Mouse (Mus musculus): Measurements from ENCODE around the gene Armcx3. TPM values are rescaled to one million over a fixed set of nuclear protein-coding genes. Genes with fewer than 3 reads are reported as not detected.
"Not testable (repeated sequence)": the region's sequence is repeated elsewhere in the genome, so short reads cannot be mapped to it uniquely, and the experiment has no call there.

Armcx3 gene
- total and polyA plus RNA-seq, 2 experiments from 2014 or later, result 49.4 to 75.0 TPM

GRCm38 (mm10) chrX:134751910-134752309 lies 4.5 kb upstream of the Armcx3 start:
- no peak for DNase-seq (ENCODE audit: low spot score)
- no peak overlapping the region for H3K27ac ChIP-seq (ENCODE audit: low read depth, low read length)
- H3K4me3 ChIP-seq (ENCODE audit: low read depth, low read length), result no peak overlapping the region
- no peaks in the 10 kb centered on the region for H3K36me3 ChIP-seq (ENCODE audit: insufficient read depth, low read length)
- H3K9me3 ChIP-seq (ENCODE audit: low read length), result no peaks in the 10 kb centered on the region
- no peak overlapping the region for H3K9ac ChIP-seq (replicated peaks; ENCODE audit: low read length, poor library complexity, severe bottlenecking)
- no peaks in the 10 kb centered on the region for H3K27me3 ChIP-seq (ENCODE audit: insufficient read depth, low read length)
- H3K4me2 ChIP-seq (ENCODE audit: low read depth, low read length, poor library complexity, severe bottlenecking), result no peak overlapping the region
- 53% methylated on average over 2 of the region's 2 CpGs for WGBS
- ATAC-seq (ENCODE audit: low FRiP score), result no peak
- no peak for TF ChIP-seq CTCF (IDR thresholded peaks at IDR 0.05)
- no peaks in the 10 kb centered on the region for H3K4me1 ChIP-seq (ENCODE audit: insufficient read depth, low read length)

GRCm38 (mm10) chrX:134752584-134752983 lies 3.8 kb upstream of the Armcx3 start:
- WGBS, result 40% methylated on average over 4 of the region's 4 CpGs
- no peak for DNase-seq (ENCODE audit: low spot score)
- no peak for ATAC-seq (ENCODE audit: low FRiP score)

GRCm38 (mm10) chrX:134757293-134757995 lies 1.0 kb downstream of the Armcx3 start:
- H3K27me3 ChIP-seq (ENCODE audit: insufficient read depth, low read length), result no peaks in the 10 kb centered on the region
- DNase-seq (ENCODE audit: low spot score), result peak; percentile 8
- H3K9ac ChIP-seq (replicated peaks; ENCODE audit: low read length, poor library complexity, severe bottlenecking), result peak overlapping the region; percentile 57
- peak overlapping the region; percentile 57 for H3K4me3 ChIP-seq (ENCODE audit: low read depth, low read length)
- no peak for TF ChIP-seq CTCF (IDR thresholded peaks at IDR 0.05)
- no peaks in the 10 kb centered on the region for H3K9me3 ChIP-seq (ENCODE audit: low read length)
- peak; percentile 36; the same call in 1 of the 2 replicates for ATAC-seq (ENCODE audit: low FRiP score)
- H3K4me2 ChIP-seq (ENCODE audit: low read depth, low read length, poor library complexity, severe bottlenecking), result peak overlapping the region; percentile 44
- H3K36me3 ChIP-seq (ENCODE audit: insufficient read depth, low read length), result no peaks in the 10 kb centered on the region
- whole genome bisulfite sequencing, result 28% methylated on average over 13 of the region's 13 CpGs
- H3K4me1 ChIP-seq (ENCODE audit: insufficient read depth, low read length), result no peaks in the 10 kb centered on the region
- peak overlapping the region; percentile 59; the same call in 1 of the 2 replicates for H3K27ac ChIP-seq (ENCODE audit: low read depth, low read length)

More at GRCm38 (mm10) chrX:134752584-134752983, 3.8 kb upstream of the Armcx3 start:
- H3K9ac ChIP-seq (replicated peaks; ENCODE audit: low read length, poor library complexity, severe bottlenecking), result no peak overlapping the region
- H3K27ac ChIP-seq (ENCODE audit: low read depth, low read length), result no peak overlapping the region
- H3K27me3 ChIP-seq (ENCODE audit: insufficient read depth, low read length), result no peaks in the 10 kb centered on the region
- TF ChIP-seq CTCF (IDR thresholded peaks at IDR 0.05), result no peak
- H3K9me3 ChIP-seq (ENCODE audit: low read length), result no peaks in the 10 kb centered on the region
- H3K4me3 ChIP-seq (ENCODE audit: low read depth, low read length), result no peak overlapping the region
- no peaks in the 10 kb centered on the region for H3K4me1 ChIP-seq (ENCODE audit: insufficient read depth, low read length)
- no peak overlapping the region for H3K4me2 ChIP-seq (ENCODE audit: low read depth, low read length, poor library complexity, severe bottlenecking)
- H3K36me3 ChIP-seq (ENCODE audit: insufficient read depth, low read length), result no peaks in the 10 kb centered on the region

- 41% methylated on average over 4 of the region's 4 CpGs for WGBS
- not testable (repeated sequence) for ATAC-seq (ENCODE audit: low FRiP score); H3K9me3 ChIP-seq (ENCODE audit: low read length); H3K4me1 ChIP-seq (ENCODE audit: insufficient read depth, low read length); H3K9ac ChIP-seq (replicated peaks; ENCODE audit: low read length, poor library complexity, severe bottlenecking); H3K4me3 ChIP-seq (ENCODE audit: low read depth, low read length); H3K36me3 ChIP-seq (ENCODE audit: insufficient read depth, low read length); DNase-seq (ENCODE audit: low spot score); H3K4me2 ChIP-seq (ENCODE audit: low read depth, low read length, poor library complexity, severe bottlenecking); H3K27ac ChIP-seq (ENCODE audit: low read depth, low read length); H3K27me3 ChIP-seq (ENCODE audit: insufficient read depth, low read length)
These were observed 7.2 kb downstream of the Armcx3 start for GRCm38 (mm10) chrX:134763428-134764198.

- H3K4me3 ChIP-seq (ENCODE audit: low read depth, low read length), result no peak overlapping the region
- WGBS, result 75% methylated on average over 4 of the region's 4 CpGs
- no peak for TF ChIP-seq CTCF (IDR thresholded peaks at IDR 0.05)
These were observed 31.3 kb downstream of the Armcx3 start for GRCm38 (mm10) chrX:134787728-134788127.

More at GRCm38 (mm10) chrX:134787728-134788127, 31.3 kb downstream of the Armcx3 start:
- H3K27me3 ChIP-seq (ENCODE audit: insufficient read depth, low read length), result no peaks in the 10 kb centered on the region; the same call in 1 of the 2 replicates
- H3K36me3 ChIP-seq (ENCODE audit: insufficient read depth, low read length), result no peaks in the 10 kb centered on the region
- ATAC-seq (ENCODE audit: low FRiP score), result no peak
- no peak overlapping the region for H3K4me2 ChIP-seq (ENCODE audit: low read depth, low read length, poor library complexity, severe bottlenecking)
- no peak overlapping the region for H3K27ac ChIP-seq (ENCODE audit: low read depth, low read length)
- no peak for DNase-seq (ENCODE audit: low spot score)
- no peaks in the 10 kb centered on the region for H3K4me1 ChIP-seq (ENCODE audit: insufficient read depth, low read length)
- H3K9me3 ChIP-seq (ENCODE audit: low read length), result no peaks in the 10 kb centered on the region
- no peak overlapping the region for H3K9ac ChIP-seq (replicated peaks; ENCODE audit: low read length, poor library complexity, severe bottlenecking)

All from midbrain, postnatal 0 days (tissue).